Mouse (Mus musculus): ENCODE data around the gene Rps15. TPM values are rescaled to one million over a fixed set of nuclear protein-coding genes. Genes with fewer than 3 reads are reported as not detected.
"Not testable (repeated sequence)": the region's sequence is repeated elsewhere in the genome, so short reads cannot be mapped to it uniquely, and the experiment has no call there.

The Rps15 gene
- total RNA-seq (2017), result 3,325 and 3,530 TPM in 2 replicates

- peak; percentile 88 for ATAC-seq (replicated peaks; ENCODE audit: low read depth, poor library complexity, severe bottlenecking)
Measured at GRCm38 (mm10) chr10:80292251-80293146, at the start of gene Rps15. Rps15 (plus strand) TSS chr10:80292453.

- no peak for ATAC-seq (replicated peaks; ENCODE audit: low read depth, poor library complexity, severe bottlenecking)
Measured at GRCm38 (mm10) chr10:80242607-80243006, 49.6 kb upstream of the Rps15 start.

- ATAC-seq (replicated peaks; ENCODE audit: low read depth, poor library complexity, severe bottlenecking), result no peak
Measured at GRCm38 (mm10) chr10:80244791-80245399, 47.4 kb upstream of the Rps15 start.

DNA sequence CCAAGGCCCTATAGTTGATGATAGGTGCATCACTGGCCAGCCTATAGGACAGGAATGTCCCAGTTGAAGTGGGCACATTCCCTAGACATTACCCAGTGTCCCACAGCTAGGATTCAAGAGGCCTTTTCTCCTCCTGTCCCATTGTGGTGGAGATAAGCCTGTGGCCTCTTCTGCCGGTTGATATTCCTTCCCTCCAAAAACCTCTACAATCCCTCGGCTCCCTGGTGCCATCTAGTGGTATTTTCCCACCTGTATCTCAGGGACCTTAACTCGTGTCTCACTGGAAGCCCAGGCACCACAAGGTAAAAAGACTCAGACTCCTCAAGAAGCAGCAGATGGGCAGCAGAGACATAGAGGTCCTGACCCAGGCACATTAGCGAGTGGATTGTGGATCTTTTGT is 46.7 kb upstream of the Rps15 start:
- peak; percentile 43 for ATAC-seq (replicated peaks; ENCODE audit: low read depth, poor library complexity, severe bottlenecking)

- no peak for ATAC-seq (replicated peaks; ENCODE audit: low read depth, poor library complexity, severe bottlenecking)
Measured at GRCm38 (mm10) chr10:80247849-80248248, 44.4 kb upstream of the Rps15 start.

GRCm38 (mm10) chr10:80248437-80248836 is 43.8 kb upstream of the Rps15 start:
- not testable (repeated sequence) for ATAC-seq (replicated peaks; ENCODE audit: low read depth, poor library complexity, severe bottlenecking)

GRCm38 (mm10) chr10:80248971-80249640 is 43.1 kb upstream of the Rps15 start, which contains the start of gene Ndufs7:
Ndufs7 (plus strand) TSS chr10:80249121.
- ATAC-seq (replicated peaks; ENCODE audit: low read depth, poor library complexity, severe bottlenecking), result peak; percentile 77

GRCm38 (mm10) chr10:80250059-80250458 is 42.2 kb upstream of the Rps15 start:
- ATAC-seq (replicated peaks; ENCODE audit: low read depth, poor library complexity, severe bottlenecking), result no peak

DNA sequence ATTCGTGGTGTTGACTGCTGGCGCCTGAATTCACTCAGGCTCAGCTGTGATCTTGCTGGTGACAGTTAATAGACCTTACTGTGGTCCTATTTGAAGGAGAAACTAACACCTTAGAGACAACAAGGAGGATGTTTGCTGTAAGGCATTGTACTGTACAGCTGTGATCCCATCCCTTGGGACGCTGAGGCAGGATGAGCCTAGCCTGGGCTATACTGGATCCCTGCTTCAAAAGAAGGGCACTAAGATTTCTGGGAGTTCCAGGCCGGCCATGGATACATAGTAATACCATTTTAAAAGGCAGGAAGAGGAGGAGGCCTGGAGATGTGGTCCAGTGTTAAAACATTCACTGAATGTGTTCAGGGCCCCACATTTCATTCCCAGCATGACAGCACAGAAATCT is 41.7 kb upstream of the Rps15 start:
- no peak for ATAC-seq (replicated peaks; ENCODE audit: low read depth, poor library complexity, severe bottlenecking)

DNA sequence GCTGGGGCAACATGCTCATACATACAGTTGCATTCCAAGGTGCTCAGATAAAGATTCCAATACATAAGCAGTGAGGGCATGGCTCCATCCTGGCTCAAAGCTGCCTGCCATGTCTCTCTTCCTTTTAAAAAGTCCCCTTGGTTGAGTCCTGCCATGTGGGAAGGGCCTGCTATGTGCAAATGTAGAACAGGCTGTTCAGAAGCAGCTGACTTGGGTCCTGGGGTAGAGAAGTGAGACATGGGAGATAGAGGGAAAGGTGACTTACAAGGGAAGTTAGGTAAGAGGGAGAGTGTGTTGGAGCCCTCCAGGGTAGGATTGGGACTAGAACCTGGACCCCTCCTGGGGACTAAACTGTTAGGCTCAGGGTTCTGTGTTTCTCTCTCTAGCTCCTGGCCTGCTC is 40.2 kb upstream of the Rps15 start:
- ATAC-seq (replicated peaks; ENCODE audit: low read depth, poor library complexity, severe bottlenecking), result no peak

DNA sequence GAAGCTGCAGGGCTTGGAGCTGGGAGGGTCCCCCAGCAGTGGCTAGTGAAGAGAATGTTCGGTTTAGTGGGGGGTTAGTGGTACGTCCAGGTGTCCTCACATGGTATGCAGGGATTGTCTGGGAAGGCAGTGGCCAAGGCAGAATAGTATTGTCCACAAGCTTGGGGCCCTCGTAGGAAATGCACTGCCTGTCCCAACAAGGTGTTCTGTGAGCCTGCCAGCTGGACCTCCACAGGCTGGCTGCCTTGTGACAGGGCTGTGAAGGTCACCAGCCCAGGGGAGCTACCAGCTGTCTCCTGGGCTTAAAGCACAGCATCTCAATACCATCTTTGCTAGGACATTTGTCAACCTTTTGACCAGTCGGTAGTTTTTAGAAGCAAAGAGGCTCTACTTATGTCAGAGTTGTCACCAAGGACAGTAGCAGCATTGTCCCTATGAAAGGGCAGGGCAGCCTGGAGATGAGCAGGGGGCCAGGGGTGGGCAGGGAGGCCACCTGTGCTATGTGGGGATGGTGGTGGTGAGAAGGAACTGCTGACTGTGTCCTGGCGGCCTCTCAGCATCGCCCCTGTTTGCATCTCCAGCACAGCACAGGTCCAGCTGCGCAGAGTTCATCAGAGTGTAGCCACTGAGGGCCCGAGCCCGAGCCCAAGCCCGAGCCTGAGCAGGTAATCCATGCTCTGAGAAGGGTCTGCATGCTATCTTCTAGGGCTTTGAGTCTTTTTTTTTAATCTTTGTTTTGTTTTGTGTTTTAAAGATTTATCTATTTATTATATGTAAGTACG is 39.6 kb upstream of the Rps15 start:
- ATAC-seq (replicated peaks; ENCODE audit: low read depth, poor library complexity, severe bottlenecking), result no peak

DNA sequence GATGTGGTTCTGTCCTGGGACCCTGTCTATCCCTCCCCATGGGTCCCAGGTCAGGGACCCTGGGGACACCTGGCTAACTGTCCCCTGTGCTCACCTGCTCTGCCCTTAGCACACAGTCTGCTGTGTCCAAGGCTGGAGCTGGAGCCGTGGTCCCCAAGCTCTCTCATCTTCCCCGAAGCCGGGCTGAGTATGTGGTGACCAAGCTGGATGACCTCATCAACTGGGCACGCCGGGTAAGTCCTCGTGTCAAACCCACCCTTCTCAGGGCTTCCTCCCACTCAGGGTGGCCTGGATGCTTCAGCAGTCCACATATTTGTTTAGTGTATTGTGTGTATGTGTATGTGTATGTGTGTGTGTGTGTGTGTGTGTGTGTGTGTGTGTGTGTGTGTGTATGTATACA is 38.7 kb upstream of the Rps15 start:
- ATAC-seq (replicated peaks; ENCODE audit: low read depth, poor library complexity, severe bottlenecking), result no peak

- no peak for ATAC-seq (replicated peaks; ENCODE audit: low read depth, poor library complexity, severe bottlenecking)
Measured at GRCm38 (mm10) chr10:80254331-80255297, 37.6 kb upstream of the Rps15 start.

DNA sequence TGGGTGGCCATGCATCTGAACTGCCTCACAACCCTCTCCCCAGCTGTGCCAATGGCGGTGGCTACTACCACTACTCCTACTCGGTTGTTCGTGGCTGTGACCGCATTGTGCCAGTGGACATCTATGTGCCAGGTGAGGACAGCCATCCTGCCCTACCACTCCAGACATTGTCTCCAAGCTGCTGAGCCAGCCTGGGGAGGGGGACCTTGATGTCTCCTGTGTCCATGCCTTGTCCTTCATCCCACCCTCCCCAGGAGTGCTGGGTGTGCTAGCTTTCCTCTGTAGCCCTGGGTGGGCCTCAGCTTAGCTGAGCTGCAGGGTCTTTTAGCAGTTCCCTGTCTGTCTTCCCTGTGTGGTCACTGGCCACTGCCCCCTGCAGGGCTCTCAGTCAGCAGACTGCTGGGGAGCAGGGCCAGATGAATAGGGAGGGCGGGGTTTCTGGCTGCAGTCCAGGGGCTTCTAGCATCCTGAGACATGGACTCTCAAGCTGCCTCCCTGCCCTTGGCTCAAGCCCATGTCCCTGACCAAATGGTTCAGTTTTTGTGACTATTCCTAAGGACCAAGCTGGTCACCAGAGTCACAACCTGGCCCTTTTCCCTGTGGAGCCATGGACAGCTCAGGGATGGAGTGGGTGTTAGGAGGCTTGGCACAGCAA is 36.2 kb upstream of the Rps15 start:
- no peak for ATAC-seq (replicated peaks; ENCODE audit: low read depth, poor library complexity, severe bottlenecking)

GRCm38 (mm10) chr10:80257936-80258335 is 34.3 kb upstream of the Rps15 start:
- ATAC-seq (replicated peaks; ENCODE audit: low read depth, poor library complexity, severe bottlenecking), result no peak

DNA sequence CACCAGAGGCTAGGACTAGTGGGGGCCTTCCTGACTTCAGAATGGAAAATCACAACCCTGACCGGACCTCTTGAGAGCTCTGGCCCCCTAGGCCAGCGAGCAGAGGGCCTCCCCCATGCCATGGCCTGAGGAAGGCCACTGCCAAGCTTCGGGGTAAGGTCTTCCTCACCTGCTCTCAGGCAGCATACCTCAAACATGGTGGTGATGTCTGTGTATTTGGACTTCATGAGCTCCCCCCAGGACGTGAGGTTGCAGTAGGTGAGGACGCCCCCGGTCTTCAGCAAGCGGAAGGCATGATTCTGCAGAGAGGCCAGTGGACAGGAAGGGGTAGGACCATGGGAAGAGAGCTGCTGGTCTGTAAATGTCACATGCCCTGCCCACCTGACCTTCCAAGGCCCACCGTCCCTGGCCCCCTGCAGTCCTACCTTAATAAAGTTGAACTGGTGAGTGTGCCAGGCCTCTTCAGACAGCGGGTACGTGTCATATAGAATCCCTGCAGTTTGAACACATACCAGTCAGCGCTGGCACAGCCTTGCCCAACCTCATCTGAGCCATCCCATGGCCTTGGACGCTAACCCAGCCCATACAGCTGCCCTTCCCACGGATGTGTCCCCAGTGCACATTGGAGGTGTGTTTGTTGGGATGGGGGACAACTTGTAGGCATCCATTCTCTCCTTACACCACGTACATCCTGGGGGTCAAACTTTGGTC is 33.3 kb upstream of the Rps15 start:
- ATAC-seq (replicated peaks; ENCODE audit: low read depth, poor library complexity, severe bottlenecking), result no peak

DNA sequence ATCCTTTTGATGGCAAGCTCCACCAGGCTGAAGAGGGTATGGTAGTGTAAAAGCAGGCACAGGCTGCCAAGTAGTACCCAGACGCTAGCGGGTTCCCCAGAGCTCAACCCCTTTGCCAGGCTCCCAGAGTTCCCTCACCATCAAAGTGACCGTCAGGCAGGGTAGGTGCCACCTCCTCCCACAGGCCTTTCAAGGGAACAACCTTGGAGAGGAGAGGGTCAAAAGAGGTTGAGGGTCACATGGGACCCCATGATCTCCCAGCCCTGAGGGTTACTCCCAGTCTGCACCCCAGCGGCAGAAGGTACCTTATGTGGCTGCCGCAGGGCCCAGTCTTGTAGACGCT is 32.8 kb upstream of the Rps15 start:
- ATAC-seq (replicated peaks; ENCODE audit: low read depth, poor library complexity, severe bottlenecking), result no peak
